Mouse (Mus musculus): ENCODE data around the gene Ss18l1. TPM values are rescaled to one million over a fixed set of nuclear protein-coding genes. Genes with fewer than 3 reads are reported as not detected.

The Ss18l1 gene
- total RNA-seq (2021), result 1 to 10 TPM; 1.8 to 2.2 TPM
- long read RNA-seq, experiment 1, full-length matches to known transcripts, result 6 of 7 reads
- long read RNA-seq, experiment 1, partial matches to known transcripts, result 1 of 7 reads
- long read RNA-seq, experiment 1, other reads (novel, unspliced or antisense), result 0 of 7 reads
- long read RNA-seq, experiment 2, full-length matches to known transcripts, result 2 of 6 reads
- long read RNA-seq, experiment 2, partial matches to known transcripts, result 4 of 6 reads
- long read RNA-seq, experiment 2, other reads (novel, unspliced or antisense), result 0 of 6 reads

- DNase-seq, result peak; percentile 91
- intact Hi-C loops (cut with DNase I; ENCODE audit: low total_unique reads), result no loop called here
Observed at GRCm38 (mm10) chr2:180042256-180042857, at the start of gene Ss18l1, which contains the start of gene Psma7. Gene Ss18l1, plus strand, starts transcription at chr2:180042509. Gene Psma7, minus strand, starts transcription at chr2:180042433.

- DNase-seq, result no peak
- intact Hi-C loops (cut with DNase I; ENCODE audit: low total_unique reads), result no loop called here
Observed at GRCm38 (mm10) chr2:179993071-179993470, 49.2 kb upstream of the Ss18l1 start.

- no peak for DNase-seq
Observed at GRCm38 (mm10) chr2:179998431-179998830, 43.9 kb upstream of the Ss18l1 start.

GRCm38 (mm10) chr2:180001635-180002034 is 40.7 kb upstream of the Ss18l1 start:
- DNase-seq, result no peak
- intact Hi-C loops (cut with DNase I; ENCODE audit: low total_unique reads), result no loop called here

More at GRCm38 (mm10) chr2:179998431-179998830, 43.9 kb upstream of the Ss18l1 start:
- intact Hi-C loops (cut with DNase I; ENCODE audit: low total_unique reads), result no loop called here

- DNase-seq, result no peak
- intact Hi-C loops (cut with DNase I; ENCODE audit: low total_unique reads), result no loop called here
Observed at GRCm38 (mm10) chr2:180005656-180006351, 36.5 kb upstream of the Ss18l1 start.

GRCm38 (mm10) chr2:180006352-180007017 is 35.8 kb upstream of the Ss18l1 start:
- intact Hi-C loops (cut with DNase I; ENCODE audit: low total_unique reads), result no loop called here
- DNase-seq, result no peak

GRCm38 (mm10) chr2:180010686-180011085 is 31.6 kb upstream of the Ss18l1 start:
- no peak for DNase-seq
- intact Hi-C loops (cut with DNase I; ENCODE audit: low total_unique reads), result no loop called here

GRCm38 (mm10) chr2:180011370-180011769 is 30.9 kb upstream of the Ss18l1 start:
- intact Hi-C loops (cut with DNase I; ENCODE audit: low total_unique reads), result no loop called here
- DNase-seq, result no peak

GRCm38 (mm10) chr2:180013686-180014085 is 28.6 kb upstream of the Ss18l1 start:
- intact Hi-C loops (cut with DNase I; ENCODE audit: low total_unique reads), result no loop called here
- no peak for DNase-seq

GRCm38 (mm10) chr2:180017632-180018031 is 24.7 kb upstream of the Ss18l1 start:
- DNase-seq, result no peak
- intact Hi-C loops (cut with DNase I; ENCODE audit: low total_unique reads), result no loop called here

GRCm38 (mm10) chr2:180018573-180018972 is 23.7 kb upstream of the Ss18l1 start:
- no peak for DNase-seq
- intact Hi-C loops (cut with DNase I; ENCODE audit: low total_unique reads), result no loop called here

GRCm38 (mm10) chr2:180020091-180020661 is 22.1 kb upstream of the Ss18l1 start:
- DNase-seq, result no peak
- intact Hi-C loops (cut with DNase I; ENCODE audit: low total_unique reads), result loop anchor here (5.0 kb wide), 1 partner anchor 38 kb away; no protein-coding TSS in a partner anchor

GRCm38 (mm10) chr2:180020919-180021318 is 21.4 kb upstream of the Ss18l1 start:
- no peak for DNase-seq
- intact Hi-C loops (cut with DNase I; ENCODE audit: low total_unique reads), result loop anchor here (5.0 kb wide), 1 partner anchor 39 kb away; no protein-coding TSS in a partner anchor

- intact Hi-C loops (cut with DNase I; ENCODE audit: low total_unique reads), result loop anchor here (5.0 kb wide), 1 partner anchor 40 kb away; no protein-coding TSS in a partner anchor
- no peak for DNase-seq
Observed at GRCm38 (mm10) chr2:180022751-180023150, 19.6 kb upstream of the Ss18l1 start.

- intact Hi-C loops (cut with DNase I; ENCODE audit: low total_unique reads), result loop anchor here (5.0 kb wide), 1 partner anchor 42 kb away; no protein-coding TSS in a partner anchor
- peak; percentile 98 for DNase-seq
Observed at GRCm38 (mm10) chr2:180024401-180025098, 17.8 kb upstream of the Ss18l1 start, which contains the start of gene Lsm14b. Gene Lsm14b, plus strand, starts transcription at chr2:180024987.

- intact Hi-C loops (cut with DNase I; ENCODE audit: low total_unique reads), result no loop called here
- peak; percentile 54 for DNase-seq
Observed at GRCm38 (mm10) chr2:180025135-180025860, 17.0 kb upstream of the Ss18l1 start.

- DNase-seq, result no peak
Observed at GRCm38 (mm10) chr2:180025861-180026200, 16.5 kb upstream of the Ss18l1 start.

GRCm38 (mm10) chr2:180027768-180028167 is 14.5 kb upstream of the Ss18l1 start:
- no peak for DNase-seq
- intact Hi-C loops (cut with DNase I; ENCODE audit: low total_unique reads), result no loop called here

More at GRCm38 (mm10) chr2:180025861-180026200, 16.5 kb upstream of the Ss18l1 start:
- intact Hi-C loops (cut with DNase I; ENCODE audit: low total_unique reads), result no loop called here

Data from gastrocnemius, postnatal 14 days (tissue).